Mouse (Mus musculus) left cerebral cortex, adult 18-20 months (tissue): ENCODE data around the gene Bmpr2. TPM values are rescaled to one million over a fixed set of nuclear protein-coding genes. Genes with fewer than 3 reads are reported as not detected.

Experiments used
- DNase-seq, 2 experiments: peaks; one replicate each; pipeline ENCODE4 v3.0.0; 2021 to 2022; ENCODE audit warnings: low spot score in 2 of 2, mixed read lengths in 1 of 2
- total RNA-seq, 2 experiments: library from RNA; stranded (reverse); gene quantifications; 2 replicates each; pipeline ENCODE4 v1.2.3; 2021

The Bmpr2 gene
- total RNA-seq, 2 experiments from 2014 or later: 90.8 to 91.0 TPM

DNA sequence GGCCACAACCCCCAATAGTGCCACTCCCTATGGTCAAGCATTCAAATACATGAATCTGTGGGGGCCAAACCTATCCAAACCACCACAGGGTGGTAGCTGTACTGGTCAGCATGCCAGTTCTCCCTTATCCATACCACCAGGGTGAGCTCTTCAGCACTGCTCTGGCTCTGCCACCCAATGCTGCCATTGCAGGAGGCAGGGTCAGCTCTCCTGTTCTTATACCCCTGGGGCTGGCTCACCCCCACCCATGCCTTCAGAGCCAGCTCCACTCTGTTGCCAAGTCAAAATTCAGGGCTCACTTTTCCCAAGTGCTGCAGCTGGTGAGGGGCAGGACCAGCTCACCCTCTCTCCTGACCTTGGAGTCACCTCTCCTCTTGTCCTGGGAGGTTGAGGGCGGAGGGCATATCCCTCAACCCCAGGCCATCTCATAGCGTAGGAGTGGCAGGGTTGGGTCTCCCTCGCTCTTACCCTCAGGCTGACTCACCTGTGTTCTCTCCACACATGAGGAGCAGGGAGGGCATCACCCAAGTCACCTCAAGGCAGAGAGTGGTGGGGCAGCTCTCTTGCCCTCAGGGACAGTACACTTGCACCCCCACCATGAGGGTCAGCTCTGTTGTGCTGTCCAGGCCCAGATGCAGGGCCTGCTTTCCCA is 162.9 kb downstream of the Bmpr2 start:
- no peak for DNase-seq

DNA sequence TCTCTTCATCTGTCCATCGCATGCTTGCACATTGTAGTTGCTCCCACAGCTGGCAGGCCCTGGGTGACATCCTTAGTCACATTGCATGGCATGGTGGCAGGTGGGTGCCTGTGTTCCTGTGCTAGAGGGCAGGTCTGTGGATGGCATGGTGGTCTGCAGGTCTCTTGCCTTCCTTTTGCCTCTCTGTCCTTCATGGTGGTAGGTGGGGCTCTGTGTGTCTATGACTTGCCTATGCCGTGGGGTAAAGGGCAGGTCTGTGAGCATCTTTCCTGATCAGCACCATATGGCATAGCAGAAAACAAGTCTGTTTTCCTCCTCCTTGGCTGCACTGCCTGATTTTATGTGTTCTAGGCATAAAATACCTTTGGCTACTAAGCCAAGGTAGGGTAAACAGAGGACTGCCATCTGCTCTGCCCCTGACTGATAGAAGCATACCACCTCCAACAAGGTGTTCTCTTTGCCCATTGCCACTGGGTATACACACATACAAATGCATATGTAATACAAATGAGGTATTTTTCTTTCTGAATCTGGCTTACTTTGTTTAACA is 164.0 kb downstream of the Bmpr2 start:
- DNase-seq: no peak

Other genes starting within 250 kb of the Bmpr2 start
- 10 to 100 TPM; 13.0 to 13.9 TPM for gene Gm973, start 247.1 kb upstream of the Bmpr2 start, total RNA-seq
- gene Sumo1, start 92.6 kb upstream of the Bmpr2 start, total RNA-seq: 100 to 1,000 TPM; 123 to 129 TPM
- 10 to 100 TPM; 54.9 to 60.2 TPM for gene Nop58, start 78.4 kb upstream of the Bmpr2 start, total RNA-seq
- 10 to 100 TPM; 55.5 to 56.7 TPM for gene Fam117b, start 149.6 kb downstream of the Bmpr2 start, total RNA-seq